Mouse (Mus musculus) limb, embryonic 12.5 days (tissue): ENCODE results near the gene Kng2. TPM values are rescaled to one million over a fixed set of nuclear protein-coding genes. Genes with fewer than 3 reads are reported as not detected.
"Not testable (repeated sequence)": the region's sequence is repeated elsewhere in the genome, so short reads cannot be mapped to it uniquely, and the experiment has no call there.

ENCODE experiments used
- ATAC-seq: fragments of 200-750 bp; cut with Nextera tagmentation; 2 replicates; pipeline ENCODE4 v1.8.0; 2017; ENCODE audit warnings: low read depth, moderate TSS enrichment; ENCODE audit not compliant: insufficient number of reproducible peaks, insufficient read depth, low FRiP score, low TSS enrichment
- H3K27ac ChIP-seq: fragments of 300-500 bp; sonication (generic); 2 replicates; pipeline ENCODE4 v1.5.1; 2016; ENCODE audit warnings: mild to moderate bottlenecking, moderate library complexity
- H3K27me3 ChIP-seq: fragments of 300-500 bp; sonication (generic); 2 replicates; pipeline ENCODE4 v1.6.1; 2016; ENCODE audit warnings: mild to moderate bottlenecking, moderate library complexity
- H3K36me3 ChIP-seq: fragments of 300-500 bp; sonication (generic); 2 replicates; pipeline ENCODE4 v1.6.1; 2016; ENCODE audit warnings: mild to moderate bottlenecking, moderate library complexity
- H3K4me1 ChIP-seq: fragments of 300-500 bp; sonication (generic); replicated peaks from 2 replicates; pipeline ENCODE4 v1.6.1; 2016
- H3K4me2 ChIP-seq: fragments of 300-500 bp; sonication (generic); 2 replicates; pipeline ENCODE4 v1.6.1; 2016; ENCODE audit warnings: mild to moderate bottlenecking, moderate library complexity
- H3K4me3 ChIP-seq: fragments of 300-500 bp; sonication (generic); replicated peaks from 2 replicates; pipeline ENCODE4 v1.5.1; 2016; ENCODE audit warnings: mild to moderate bottlenecking
- H3K9ac ChIP-seq: fragments of 300-500 bp; sonication (generic); replicated peaks from 2 replicates; pipeline ENCODE4 v1.6.1; 2016; ENCODE audit warnings: mild to moderate bottlenecking, moderate library complexity
- H3K9me3 ChIP-seq: fragments of 300-500 bp; sonication (generic); 2 replicates; pipeline ENCODE4 v1.6.1; 2016; ENCODE audit warnings: mild to moderate bottlenecking, moderate library complexity
- WGBS: fragments of 180-500 bp; shearing (Covaris S2); methylation state at CpG from one replicate; pipeline ENCODE4 v1.1.7; 2016; 5-methylcytosine and 5-hydroxymethylcytosine counted together
- polyA plus RNA-seq: library from polyadenylated mRNA; unstranded; fragments of >200 nt; fragmentation: Nextera tagmentation; extraction: Ambion mirVana; gene quantifications from 2 replicates; pipeline ENCODE4 v1.2.1, GENCODE M21; 2016

Gene Kng2
- polyA plus RNA-seq, 1 experiment from 2014 or later = not detected

DNA sequence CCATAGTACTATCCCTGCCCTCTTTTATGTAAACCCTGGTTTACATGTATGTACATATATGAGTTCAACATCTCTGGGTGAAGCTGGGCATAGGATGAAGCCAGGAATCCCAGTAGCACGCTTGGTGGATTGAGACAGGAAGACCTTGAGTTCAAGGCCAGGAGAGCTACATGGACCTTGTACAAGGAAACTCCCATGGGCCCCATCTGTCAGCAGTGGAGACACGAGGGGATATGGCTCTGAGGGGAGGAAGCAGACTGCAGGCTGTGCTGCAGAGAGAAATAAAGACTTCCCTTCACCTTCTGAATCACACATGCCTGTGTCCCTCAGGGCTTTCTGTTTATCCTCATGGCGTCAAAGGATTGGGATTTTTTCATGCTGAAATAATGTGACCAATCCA is 1.9 kb downstream of the Kng2 start:
- not testable (repeated sequence) for H3K4me2 ChIP-seq, H3K4me3 ChIP-seq, H3K9me3 ChIP-seq, H3K27me3 ChIP-seq, ATAC-seq, H3K9ac ChIP-seq, H3K4me1 ChIP-seq, H3K27ac ChIP-seq, H3K36me3 ChIP-seq
- WGBS = 56% methylated on average over 3 of the region's 3 CpGs

DNA sequence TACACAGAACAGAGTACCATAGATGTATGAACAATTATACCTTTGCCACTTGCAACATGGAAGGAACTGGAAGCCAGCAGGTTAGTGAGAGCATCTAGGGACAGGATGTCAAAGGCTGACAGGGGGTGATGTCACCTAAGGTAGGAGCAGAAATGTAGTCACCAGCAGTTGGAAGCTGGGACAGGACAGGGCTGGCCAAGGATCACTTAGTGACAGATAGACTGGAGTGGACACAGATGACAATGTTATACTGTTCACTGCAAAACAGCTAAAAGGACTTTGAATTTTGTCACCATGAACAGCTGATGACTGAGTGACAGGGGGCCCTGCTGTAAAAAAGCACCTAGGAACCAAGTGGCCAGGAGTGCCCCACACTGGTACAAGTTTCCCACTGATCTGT is 2.7 kb downstream of the Kng2 start:
- Histone ChIP-seq H3K4me1 (no peaks in the 10 kb centered on the region), H3K9me3 (no peaks in the 10 kb centered on the region), H3K4me3 (no peak overlapping the region), H3K4me2 (no peak overlapping the region), H3K36me3 (no peaks in the 10 kb centered on the region), H3K27ac (no peak overlapping the region), H3K27me3 (no peaks in the 10 kb centered on the region), H3K9ac (no peak overlapping the region)
- ATAC-seq = no peak

DNA sequence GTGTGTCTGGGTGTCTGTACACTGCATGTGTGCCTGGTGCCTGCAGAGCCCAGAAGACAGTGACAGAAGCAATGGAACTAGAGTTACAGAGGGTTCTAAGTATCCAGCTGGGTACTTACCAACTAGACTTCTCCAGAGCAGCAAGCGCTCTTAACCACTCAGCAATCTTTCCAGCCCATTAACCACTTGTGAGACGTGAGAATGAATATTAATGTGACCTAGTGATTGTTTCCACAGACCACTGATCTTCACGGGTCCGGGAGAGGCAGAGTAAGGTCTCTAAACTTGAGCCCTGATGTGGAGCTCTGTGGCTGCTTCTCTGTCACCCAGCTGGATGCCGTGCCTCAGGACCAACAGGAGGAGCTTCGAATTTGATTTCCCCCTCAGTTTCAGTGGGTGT is 4.2 kb downstream of the Kng2 start:
- no peak overlapping the region for H3K4me3 ChIP-seq
- no peak overlapping the region for H3K9ac ChIP-seq
- no peak overlapping the region for H3K4me2 ChIP-seq
- H3K27me3 ChIP-seq = no peaks in the 10 kb centered on the region
- WGBS = 70% methylated on average over 6 of the region's 6 CpGs
- H3K4me1 ChIP-seq = no peaks in the 10 kb centered on the region
- ATAC-seq = no peak
- H3K36me3 ChIP-seq = no peaks in the 10 kb centered on the region
- no peak overlapping the region for H3K27ac ChIP-seq
- H3K9me3 ChIP-seq = no peaks in the 10 kb centered on the region

DNA sequence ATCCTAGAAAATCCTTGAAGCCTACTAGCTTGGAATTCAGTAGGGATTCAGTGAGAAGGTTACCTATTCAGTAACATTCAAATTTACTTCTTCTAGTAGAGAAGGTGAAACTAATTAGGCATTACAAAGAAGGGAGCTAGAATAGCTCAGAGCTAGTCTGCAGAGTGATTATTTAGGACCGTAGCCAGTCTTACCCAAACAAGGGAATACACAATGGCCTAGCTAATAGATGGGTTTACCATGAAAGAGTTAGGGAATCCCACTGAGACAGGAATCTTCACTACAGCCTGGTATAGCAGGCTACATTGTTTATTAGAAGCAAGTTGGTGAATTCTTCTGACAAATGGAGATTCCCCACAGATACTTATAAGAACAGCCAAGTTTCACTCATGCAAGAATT is 8.7 kb downstream of the Kng2 start:
- not testable (repeated sequence) for H3K27me3 ChIP-seq, H3K4me3 ChIP-seq, H3K9me3 ChIP-seq, H3K36me3 ChIP-seq, H3K27ac ChIP-seq, ATAC-seq, H3K9ac ChIP-seq, H3K4me2 ChIP-seq, H3K4me1 ChIP-seq
- 22% methylated on average over 1 of the region's 1 CpGs for WGBS

DNA sequence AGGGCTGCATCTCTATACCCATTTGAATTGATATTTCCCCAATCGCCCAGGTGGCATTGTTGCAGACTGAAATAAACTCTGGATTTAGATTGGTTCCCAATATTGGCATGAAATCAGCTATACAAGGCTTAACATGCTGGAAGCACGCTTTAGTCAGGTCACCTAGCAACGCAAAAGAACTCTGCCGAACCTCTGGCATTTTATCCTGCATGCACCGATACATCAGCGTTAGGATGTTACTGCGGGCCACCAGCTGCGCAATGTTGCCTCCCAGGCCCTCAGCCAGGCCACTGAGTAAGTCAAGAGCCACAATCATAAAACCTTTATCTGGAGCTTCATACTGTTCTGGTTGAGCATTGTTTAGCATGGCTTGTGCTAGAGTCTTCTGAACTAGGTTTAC is 14.6 kb downstream of the Kng2 start:
- H3K4me2 ChIP-seq, H3K4me1 ChIP-seq, ATAC-seq, H3K27me3 ChIP-seq, H3K27ac ChIP-seq, H3K36me3 ChIP-seq, H3K9ac ChIP-seq, H3K4me3 ChIP-seq, H3K9me3 ChIP-seq: not testable (repeated sequence)
- 92% methylated on average over 8 of the region's 8 CpGs for WGBS

DNA sequence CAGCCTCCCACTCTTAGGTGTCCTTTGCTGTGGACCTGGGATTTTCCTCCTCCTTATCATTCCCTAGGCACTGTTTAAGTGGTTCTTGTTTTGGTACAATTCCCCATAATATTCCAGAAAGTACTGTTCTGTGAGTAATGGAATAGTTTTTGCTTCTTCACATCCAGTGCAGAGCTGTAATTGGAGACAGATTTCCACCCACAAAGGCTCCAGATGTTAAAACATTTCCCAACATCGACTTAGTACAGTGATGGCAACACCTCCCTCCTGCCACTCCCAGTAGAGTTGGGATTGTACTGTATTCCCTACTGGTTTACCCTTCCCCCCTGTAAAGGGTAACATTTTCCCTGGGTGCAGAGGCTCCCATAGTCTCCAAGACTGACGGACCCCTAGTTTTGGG is 15.5 kb downstream of the Kng2 start:
- not testable (repeated sequence) for H3K4me3 ChIP-seq, ATAC-seq
- 41% methylated on average over 2 of the region's 2 CpGs for WGBS

DNA sequence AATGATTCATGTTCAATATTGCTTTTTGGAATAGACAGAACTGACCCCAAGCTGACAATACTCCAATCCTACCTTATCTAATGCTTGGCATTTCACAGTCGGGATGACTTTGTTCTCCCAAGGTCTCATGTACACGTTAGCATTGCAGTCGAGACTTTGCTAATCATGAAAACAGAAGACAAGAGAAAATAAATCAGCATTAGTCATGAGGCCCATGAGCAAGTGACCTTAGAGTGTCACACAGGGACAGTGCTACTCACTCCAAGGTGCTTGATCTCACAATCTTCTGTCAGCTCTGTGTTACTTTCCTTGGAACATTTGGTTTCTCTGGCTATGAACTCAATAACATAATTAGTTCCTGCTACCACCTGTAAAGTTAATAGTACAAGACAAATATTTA is 32.3 kb downstream of the Kng2 start:
- H3K36me3 ChIP-seq, H3K4me3 ChIP-seq, H3K9me3 ChIP-seq, H3K9ac ChIP-seq, H3K27ac ChIP-seq, H3K27me3 ChIP-seq, ATAC-seq, H3K4me1 ChIP-seq, H3K4me2 ChIP-seq: not testable (repeated sequence)
- WGBS = 89% methylated on average over 3 of the region's 3 CpGs

More for the DNA sequence above, 15.5 kb downstream of the Kng2 start:
- H3K36me3 ChIP-seq, H3K4me1 ChIP-seq, H3K27ac ChIP-seq, H3K9ac ChIP-seq, H3K27me3 ChIP-seq, H3K4me2 ChIP-seq, H3K9me3 ChIP-seq: not testable (repeated sequence)

DNA sequence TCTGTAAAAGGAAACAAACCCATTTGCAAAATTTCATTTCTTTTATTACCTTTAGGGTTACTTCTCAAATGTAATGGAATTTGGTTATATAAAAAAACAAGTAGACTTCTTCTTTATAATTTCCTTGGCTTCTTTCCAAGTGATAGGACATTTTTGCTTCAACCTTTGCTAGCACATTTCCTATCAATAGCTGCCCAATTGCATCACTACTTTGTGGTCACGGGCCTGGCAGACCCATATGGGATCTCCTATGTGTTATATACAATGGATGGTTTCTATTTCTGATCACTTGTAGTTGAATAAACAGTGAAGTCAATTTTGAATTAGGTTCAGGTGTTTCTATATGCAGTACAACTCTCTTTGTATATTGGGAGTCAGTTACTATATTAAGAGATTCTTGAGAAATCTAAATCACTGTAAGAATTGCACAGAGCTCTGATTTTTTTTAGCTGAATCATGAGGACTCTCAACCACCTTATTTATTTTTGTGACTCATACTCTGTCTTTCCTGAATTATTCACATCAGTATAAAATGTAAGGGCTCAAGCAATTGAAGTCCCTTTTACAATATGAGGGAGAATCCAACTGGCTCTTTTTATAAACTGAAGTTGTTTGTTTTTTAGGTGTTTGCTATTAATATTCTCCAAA is 61.8 kb downstream of the Kng2 start:
- WGBS = 67% methylated on average over 1 of the region's 1 CpGs
- no peaks in the 10 kb centered on the region for H3K4me1 ChIP-seq
- no peaks in the 10 kb centered on the region for H3K27me3 ChIP-seq
- H3K4me2 ChIP-seq = no peak overlapping the region
- no peaks in the 10 kb centered on the region for H3K9me3 ChIP-seq
- no peak overlapping the region for H3K9ac ChIP-seq
- H3K4me3 ChIP-seq = no peak overlapping the region
- no peak for ATAC-seq
- no peaks in the 10 kb centered on the region for H3K36me3 ChIP-seq
- H3K27ac ChIP-seq = no peak overlapping the region

DNA sequence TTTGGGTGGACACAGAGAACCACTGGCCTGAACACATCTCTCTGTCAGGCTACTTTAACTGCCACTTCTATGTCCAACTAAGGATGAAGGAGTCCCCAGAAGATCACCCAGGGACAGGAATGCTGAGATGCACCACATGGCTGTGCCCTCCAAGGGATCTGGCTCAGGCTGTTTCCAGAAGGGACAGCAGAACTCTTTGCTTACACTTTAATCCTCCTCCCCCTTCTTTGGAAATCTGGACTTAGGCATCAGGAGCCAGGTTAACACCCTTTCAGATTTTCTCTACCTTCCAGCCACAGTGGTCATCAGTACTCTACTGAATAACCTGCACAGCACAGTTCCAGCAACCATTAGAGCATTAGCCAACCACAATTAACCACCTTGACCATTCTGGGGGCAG is 66.0 kb downstream of the Kng2 start:
- no peaks in the 10 kb centered on the region for H3K4me1 ChIP-seq
- ATAC-seq = no peak
- no peak overlapping the region for H3K9ac ChIP-seq
- no peaks in the 10 kb centered on the region for H3K9me3 ChIP-seq
- no peak overlapping the region for H3K4me3 ChIP-seq
- no peak overlapping the region for H3K27ac ChIP-seq
- no peaks in the 10 kb centered on the region for H3K36me3 ChIP-seq
- no peak overlapping the region for H3K4me2 ChIP-seq
- H3K27me3 ChIP-seq = no peaks in the 10 kb centered on the region

DNA sequence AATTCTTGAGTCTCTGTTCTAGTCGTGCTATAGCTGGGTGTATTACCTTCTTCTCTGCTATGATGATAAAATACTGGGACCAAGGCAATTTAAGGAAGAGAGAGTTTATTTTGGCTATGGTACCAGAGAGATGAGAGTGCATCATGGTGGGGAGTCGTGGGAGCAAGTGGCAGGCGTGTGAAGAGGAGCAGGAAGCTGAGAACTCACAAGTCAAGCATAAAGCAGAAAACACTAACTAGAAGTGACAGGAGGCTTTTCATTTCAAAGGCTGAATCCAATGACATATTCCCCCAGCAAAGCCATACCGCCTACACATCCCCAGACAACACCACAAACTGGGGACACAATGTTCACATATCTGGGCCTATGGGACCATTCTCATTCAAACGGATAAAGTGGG is 67.0 kb downstream of the Kng2 start:
- H3K4me1 ChIP-seq = no peaks in the 10 kb centered on the region
- H3K36me3 ChIP-seq = no peaks in the 10 kb centered on the region
- no peak overlapping the region for H3K4me2 ChIP-seq
- ATAC-seq = no peak
- no peak overlapping the region for H3K27ac ChIP-seq
- H3K4me3 ChIP-seq = no peak overlapping the region
- H3K9me3 ChIP-seq = no peaks in the 10 kb centered on the region
- no peak overlapping the region for H3K9ac ChIP-seq
- 81% methylated on average over 5 of the region's 5 CpGs for WGBS
- H3K27me3 ChIP-seq = no peaks in the 10 kb centered on the region

DNA sequence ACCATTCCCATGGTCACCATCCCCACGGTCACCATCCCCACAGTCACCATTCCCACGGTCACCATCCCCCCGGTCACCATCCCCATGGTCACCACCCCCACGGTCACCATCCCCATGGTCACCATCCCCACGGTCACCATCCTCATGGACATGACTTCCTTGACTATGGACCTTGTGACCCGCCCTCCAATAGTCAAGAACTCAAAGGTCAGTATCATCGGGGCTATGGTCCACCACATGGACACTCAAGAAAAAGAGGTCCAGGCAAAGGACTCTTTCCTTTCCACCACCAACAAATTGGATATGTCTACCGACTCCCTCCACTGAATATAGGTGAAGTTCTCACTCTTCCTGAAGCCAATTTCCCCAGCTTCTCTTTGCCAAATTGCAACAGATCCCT is 68.2 kb downstream of the Kng2 start:
- H3K4me2 ChIP-seq = no peak overlapping the region
- H3K9me3 ChIP-seq = no peaks in the 10 kb centered on the region
- H3K4me1 ChIP-seq = no peaks in the 10 kb centered on the region
- WGBS = 91% methylated on average over 8 of the region's 8 CpGs
- no peak overlapping the region for H3K9ac ChIP-seq
- H3K27ac ChIP-seq = no peak overlapping the region
- no peak overlapping the region for H3K4me3 ChIP-seq
- H3K27me3 ChIP-seq = no peaks in the 10 kb centered on the region
- H3K36me3 ChIP-seq = no peaks in the 10 kb centered on the region
- ATAC-seq = no peak

DNA sequence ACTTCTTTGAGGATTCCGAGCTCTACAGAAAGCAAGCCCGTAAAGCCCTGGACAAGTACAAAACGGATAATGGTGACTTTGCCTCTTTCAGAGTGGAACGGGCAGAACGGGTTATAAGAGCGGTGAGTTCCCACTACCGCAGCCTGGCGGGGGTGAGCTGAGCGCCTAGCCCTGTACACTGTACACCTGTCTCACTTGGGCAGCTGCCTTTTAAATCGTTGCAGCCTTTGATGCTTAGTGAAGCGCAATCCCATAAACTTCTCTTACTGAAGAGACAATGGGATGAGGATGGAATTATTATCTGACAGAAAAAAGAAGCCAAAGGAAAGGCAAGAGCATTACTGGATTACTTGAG is 73.2 kb downstream of the Kng2 start:
- no peak overlapping the region for H3K4me2 ChIP-seq
- no peaks in the 10 kb centered on the region for H3K4me1 ChIP-seq
- H3K9me3 ChIP-seq = no peaks in the 10 kb centered on the region
- ATAC-seq = no peak
- no peaks in the 10 kb centered on the region for H3K36me3 ChIP-seq
- no peak overlapping the region for H3K9ac ChIP-seq
- no peak overlapping the region for H3K27ac ChIP-seq
- H3K4me3 ChIP-seq = no peak overlapping the region
- 89% methylated on average over 11 of the region's 11 CpGs for WGBS
- no peaks in the 10 kb centered on the region for H3K27me3 ChIP-seq
